Mouse (Mus musculus) CH12.LX (cell line): ENCODE measurements around the gene Slc45a1. TPM values are rescaled to one million over a fixed set of nuclear protein-coding genes. Genes with fewer than 3 reads are reported as not detected.

Source experiments
- DNase-seq: peaks from one replicate; pipeline ENCODE4 v3.0.0-alpha.2; 2013; ENCODE audit errors: extremely low read depth
- H3K27ac ChIP-seq: 2 replicates; pipeline ENCODE4 v1.5.1; 2012; ENCODE audit warnings: low read depth, mild to moderate bottlenecking, control low read depth, moderate library complexity; ENCODE audit not compliant: insufficient read depth
- H3K27me3 ChIP-seq: replicated peaks from 2 replicates; pipeline ENCODE3; 2012; ENCODE audit warnings: inconsistent platforms
- H3K36me3 ChIP-seq, 2 experiments: replicated peaks in 1 of 2; 2 replicates each; pipeline versions ENCODE3 to v1.6.1; 2012; ENCODE audit warnings: inconsistent platforms in 1 of 2, low read length in 1 of 2, mild to moderate bottlenecking in 1 of 2, mixed read lengths in 1 of 2, moderate library complexity in 1 of 2; ENCODE audit not compliant: control insufficient read depth in 1 of 2, insufficient read depth in 1 of 2
- H3K4me1 ChIP-seq, 2 experiments: 2 replicates each; pipeline ENCODE4 v1.6.1; 2012; ENCODE audit warnings: inconsistent platforms in 1 of 2, moderate library complexity in 1 of 2; ENCODE audit not compliant: insufficient read depth in 2 of 2, control insufficient read depth in 1 of 2
- H3K4me2 ChIP-seq: 2 replicates; pipeline ENCODE4 v1.6.1; 2012; ENCODE audit warnings: low read depth, mild to moderate bottlenecking, control low read depth; ENCODE audit not compliant: poor library complexity, insufficient read depth, severe bottlenecking
- H3K4me3 ChIP-seq, 3 experiments: fragments of 150-350 bp in 1 of 3; sonication (generic) in 1 of 3; replicated peaks in 1 of 3; 2 replicates each; pipeline versions ENCODE3 to v1.5.1; 2011 to 2012; ENCODE audit warnings: low read depth in 2 of 3, low read length in 2 of 3, mild to moderate bottlenecking in 2 of 3, moderate library complexity in 2 of 3, control low read depth in 1 of 3, improper control_type of control experiment in 1 of 3, inconsistent platforms in 1 of 3, mixed read lengths in 1 of 3; ENCODE audit not compliant: poor library complexity in 1 of 3
- H3K79me2 ChIP-seq: replicated peaks from 2 replicates; pipeline ENCODE4 v1.6.1; 2012; ENCODE audit warnings: mild to moderate bottlenecking, moderate library complexity; ENCODE audit not compliant: control insufficient read depth, poor library complexity, insufficient read depth, severe bottlenecking; ENCODE audit errors: extremely low read depth
- H3K9ac ChIP-seq: 2 replicates; pipeline ENCODE4 v1.6.1; 2012; ENCODE audit warnings: low read depth, mild to moderate bottlenecking, control low read depth, moderate library complexity; ENCODE audit not compliant: insufficient read depth
- H3K9me3 ChIP-seq: replicated peaks from 2 replicates; pipeline ENCODE3; 2012; ENCODE audit warnings: low read length, inconsistent platforms, mixed read lengths
- BHLHE40 ChIP-seq: IDR thresholded peaks from 2 replicates; pipeline ENCODE4 v1.6.1; 2011; ENCODE audit warnings: mild to moderate bottlenecking, low read depth, low read length, improper control_type of control experiment
- CHD2 ChIP-seq: IDR thresholded peaks from 2 replicates; pipeline ENCODE4 v1.6.1; 2011; ENCODE audit warnings: low read length, improper control_type of control experiment
- CTCF ChIP-seq, 2 experiments: IDR thresholded peaks in 1 of 2; conservative IDR thresholded peaks in 1 of 2; 2 replicates each; pipeline ENCODE4 v1.5.1; 2011 to 2012; ENCODE audit warnings: low read depth in 2 of 2, low read length in 2 of 2, improper control_type of control experiment in 1 of 2, inconsistent platforms in 1 of 2, mild to moderate bottlenecking in 1 of 2, moderate library complexity in 1 of 2
- ETS1 ChIP-seq: conservative IDR thresholded peaks from 2 replicates; pipeline ENCODE4 v1.6.1; 2012; ENCODE audit warnings: low read depth, mild to moderate bottlenecking, inconsistent platforms, low read length, improper control_type of control experiment, moderate library complexity
- GABPA ChIP-seq: IDR thresholded peaks from 2 replicates; pipeline ENCODE4 v1.6.1; 2012; ENCODE audit warnings: low read depth, low read length, improper control_type of control experiment, inconsistent platforms; ENCODE audit not compliant: insufficient replicate concordance
- IRF4 ChIP-seq: IDR thresholded peaks from 2 replicates; pipeline ENCODE4 v1.6.1; 2014; ENCODE audit warnings: low read depth, mild to moderate bottlenecking, inconsistent platforms, low read length, improper control_type of control experiment
- JUN ChIP-seq: IDR thresholded peaks from 2 replicates; pipeline ENCODE4 v1.6.1; 2011; ENCODE audit warnings: low read depth, mild to moderate bottlenecking, low read length, improper control_type of control experiment, moderate library complexity; ENCODE audit not compliant: insufficient read depth
- JUND ChIP-seq: conservative IDR thresholded peaks from 2 replicates; pipeline ENCODE4 v1.6.1; 2011; ENCODE audit warnings: low read depth, low read length, improper control_type of control experiment
- MAFK ChIP-seq: IDR thresholded peaks from 2 replicates; pipeline ENCODE4 v1.6.1; 2011; ENCODE audit warnings: low read length, improper control_type of control experiment; ENCODE audit not compliant: insufficient replicate concordance
- MEF2A ChIP-seq: IDR thresholded peaks from 2 replicates; pipeline ENCODE4 v1.6.1; 2014; ENCODE audit warnings: low read depth, mild to moderate bottlenecking, inconsistent platforms, low read length, improper control_type of control experiment, borderline replicate concordance
- MXI1 ChIP-seq: IDR thresholded peaks from 2 replicates; pipeline ENCODE4 v1.6.1; 2011; ENCODE audit warnings: mild to moderate bottlenecking, low read depth, low read length, improper control_type of control experiment
- NELFE ChIP-seq: IDR thresholded peaks from 2 replicates; pipeline ENCODE4 v1.6.1; 2011; ENCODE audit warnings: low read depth, low read length, improper control_type of control experiment
- NRF1 ChIP-seq: IDR thresholded peaks from 2 replicates; pipeline ENCODE4 v1.6.1; 2014; ENCODE audit warnings: low read depth, mild to moderate bottlenecking, inconsistent platforms, low read length, improper control_type of control experiment, moderate library complexity
- PAX5 ChIP-seq: IDR thresholded peaks from 2 replicates; pipeline ENCODE4 v1.6.1; 2012; ENCODE audit warnings: low read length, inconsistent platforms, mixed read lengths
- RCOR1 ChIP-seq: conservative IDR thresholded peaks from 2 replicates; pipeline ENCODE4 v1.6.1; 2012; ENCODE audit warnings: low read depth, mild to moderate bottlenecking, inconsistent platforms, low read length, improper control_type of control experiment
- SIN3A ChIP-seq: IDR thresholded peaks from 2 replicates; pipeline ENCODE4 v1.6.1; 2012; ENCODE audit warnings: low read length, improper control_type of control experiment, inconsistent platforms
- UBTF ChIP-seq: IDR thresholded peaks from 2 replicates; pipeline ENCODE4 v1.6.1; 2012; ENCODE audit warnings: low read depth, mild to moderate bottlenecking, inconsistent platforms, low read length, improper control_type of control experiment, moderate library complexity
- USF1 ChIP-seq: IDR thresholded peaks from 2 replicates; pipeline ENCODE4 v1.6.1; 2014; ENCODE audit warnings: low read depth, mild to moderate bottlenecking, inconsistent platforms, low read length, improper control_type of control experiment
- ZC3H11A ChIP-seq: IDR thresholded peaks from 2 replicates; pipeline ENCODE4 v1.6.1; 2012; ENCODE audit warnings: low read depth, mild to moderate bottlenecking, inconsistent platforms, low read length, improper control_type of control experiment
- ZKSCAN1 ChIP-seq: IDR thresholded peaks from 2 replicates; pipeline ENCODE4 v1.6.1; 2012; ENCODE audit warnings: low read depth, inconsistent platforms, low read length, improper control_type of control experiment, borderline replicate concordance
- ZNF384 ChIP-seq: IDR thresholded peaks from 2 replicates; pipeline ENCODE4 v1.6.1; 2012; ENCODE audit warnings: low read depth, low read length, improper control_type of control experiment, inconsistent platforms
- dilution Hi-C: fragments of 300-500 bp; cut with MboI; formaldehyde crosslinking; loops from 2 replicates; pipeline ENCODE4 v1.14.3; 2020; ENCODE audit warnings: low sequenced_read_pairs; ENCODE audit not compliant: extremely low pct_unique_long_range_greater_than_20kb, extremely low pct_ligation_motif_present
- in situ Hi-C: fragments of 300-500 bp; cut with MboI; formaldehyde crosslinking; loops from 3 replicates; pipeline ENCODE4 v1.14.3; 2019; ENCODE audit warnings: low sequenced_read_pairs, low pct_ligation_motif_present, low pct_unique_long_range_greater_than_20kb, mixed read lengths
- polyA plus RNA-seq: library from polyadenylated mRNA; unstranded; fragments of >175 nt; gene quantifications from 2 replicates; pipeline ENCODE4 v1.2.1, GENCODE M21; 2012; ENCODE audit warnings: low read depth; ENCODE audit not compliant: insufficient read length
- total RNA-seq, 2 experiments: library from RNA; depleted of rRNA; stranded (reverse); fragments of 300-350 nt in 1 of 2; fragments of >200 nt in 1 of 2; gene quantifications; 2 replicates each; pipeline ENCODE4 v1.2.3; 2012 to 2014

The Slc45a1 gene
- total and polyA plus RNA-seq, 3 experiments = not detected

DNA sequence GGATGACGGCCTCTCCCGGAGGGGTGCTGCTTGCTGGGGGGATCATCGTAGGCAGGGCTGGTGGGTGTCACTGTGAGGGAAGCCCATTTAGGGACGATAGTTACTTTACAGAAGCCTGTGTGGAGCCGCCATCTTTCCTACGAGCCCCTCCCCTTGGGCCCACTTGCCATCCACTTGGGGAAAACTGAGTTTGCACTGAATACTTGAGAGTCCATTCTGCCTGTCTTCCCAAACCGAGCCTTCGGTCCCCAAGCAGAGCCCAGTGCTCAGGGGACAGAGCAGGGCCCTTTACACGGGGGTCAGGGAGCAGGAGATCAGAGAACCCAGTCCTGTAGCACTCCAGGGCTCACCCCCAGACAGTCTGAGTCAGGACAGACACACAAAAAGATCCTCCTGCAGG, 7.7 kb downstream of the Slc45a1 start:
- no peaks in the 10 kb centered on the region for H3K79me2 ChIP-seq
- no peaks in the 10 kb centered on the region for H3K36me3 ChIP-seq
- H3K4me1 ChIP-seq = no peaks in the 10 kb centered on the region
- H3K27ac ChIP-seq = no peak overlapping the region
- no peaks in the 10 kb centered on the region for H3K9me3 ChIP-seq
- H3K9ac ChIP-seq = no peak overlapping the region
- dilution Hi-C loops = no loop called here
- H3K4me2 ChIP-seq = no peak overlapping the region
- DNase-seq = no peak
- no peak overlapping the region for H3K4me3 ChIP-seq
- peaks cover 12% of the 10 kb centered on the region for H3K27me3 ChIP-seq
- in situ Hi-C loops = no loop called here
- TF ChIP-seq CHD2 = no peak

DNA sequence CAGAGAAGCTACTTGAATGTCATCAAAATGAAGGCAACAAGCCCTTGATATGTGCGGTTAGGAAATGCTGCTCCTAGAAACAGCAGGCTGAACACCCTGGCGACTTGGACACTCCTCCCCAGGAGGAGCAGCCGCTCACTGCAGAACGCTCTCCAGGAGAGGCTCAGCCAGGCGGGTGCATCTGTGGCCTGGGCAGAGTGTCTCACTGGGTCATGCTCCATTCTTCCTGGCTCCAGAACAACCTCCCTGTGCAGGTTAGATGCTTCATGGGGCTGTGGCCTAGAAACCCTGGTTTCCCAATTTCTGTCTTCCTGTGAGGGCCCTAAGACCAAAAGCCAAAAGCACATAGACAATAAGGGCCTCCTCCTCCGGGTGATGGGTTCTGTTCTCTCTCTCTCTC, 15.3 kb downstream of the Slc45a1 start:
- dilution Hi-C loops (no loop called here), in situ Hi-C loops (no loop called here)
- H3K4me1 ChIP-seq = no peaks in the 10 kb centered on the region
- H3K79me2 ChIP-seq = no peaks in the 10 kb centered on the region
- no peak overlapping the region for H3K4me2 ChIP-seq
- no peak overlapping the region for H3K9ac ChIP-seq
- no peak for TF ChIP-seq ETS1
- no peak for TF ChIP-seq JUN
- TF ChIP-seq MXI1 = no peak
- no peak for TF ChIP-seq NELFE
- TF ChIP-seq ZNF384 = no peak
- TF ChIP-seq BHLHE40 = no peak
- no peak for TF ChIP-seq RCOR1
- TF ChIP-seq UBTF = no peak
- no peak for TF ChIP-seq MAFK
- no peak for TF ChIP-seq SIN3A
- no peak for TF ChIP-seq ZC3H11A
- TF ChIP-seq GABPA = no peak
- no peak for TF ChIP-seq IRF4
- no peak for TF ChIP-seq CTCF (conservative IDR thresholded peaks at IDR 0.05 in 1 of 2, IDR thresholded peaks at IDR 0.05 in 1 of 2; ENCODE audit: low read depth in 2 of 2, low read length in 2 of 2)
- no peak for TF ChIP-seq PAX5
- no peak for TF ChIP-seq JUND
- TF ChIP-seq NRF1 = no peak
- no peak for TF ChIP-seq MEF2A
- no peak for TF ChIP-seq USF1
- no peak for TF ChIP-seq ZKSCAN1
- no peak for DNase-seq
- no peaks in the 10 kb centered on the region for H3K36me3 ChIP-seq
- no peaks in the 10 kb centered on the region for H3K9me3 ChIP-seq
- H3K27me3 ChIP-seq = peaks cover 9% of the 10 kb centered on the region
- H3K27ac ChIP-seq = no peak overlapping the region
- no peak overlapping the region for H3K4me3 ChIP-seq
